Mouse (Mus musculus) kidney, adult 2 months (tissue): ENCODE measurements at regions not wholly inside any gene's neighbourhood (a gene's known extent, or its start where the extent isn't known, plus 50 kb on each side); places are given as distances from the start of the nearest gene placed in this dataset.

Experiments
- DNase-seq: peaks from one replicate; pipeline ENCODE4 v3.0.0; 2021
- H3K27ac ChIP-seq: fragments of 200-500 bp; 2 replicates; pipeline ENCODE4 v1.5.1; 2012; ENCODE audit warnings: low read depth, low read length, control low read depth, inconsistent platforms; ENCODE audit not compliant: insufficient read depth
- H3K27me3 ChIP-seq: fragments of 200-500 bp; replicated peaks from 2 replicates; pipeline ENCODE4 v1.6.1; 2012; ENCODE audit warnings: mild to moderate bottlenecking, moderate library complexity, low read length, inconsistent platforms; ENCODE audit not compliant: control insufficient read depth, insufficient read depth
- H3K36me3 ChIP-seq: fragments of 200-500 bp; 2 replicates; pipeline ENCODE4 v1.6.1; 2012; ENCODE audit warnings: mild to moderate bottlenecking, moderate library complexity, low read length, inconsistent platforms; ENCODE audit not compliant: control insufficient read depth, insufficient read depth
- H3K4me1 ChIP-seq: fragments of 200-500 bp; 2 replicates; pipeline ENCODE4 v1.6.1; 2011; ENCODE audit warnings: low read length; ENCODE audit not compliant: control insufficient read depth, insufficient read depth
- H3K4me3 ChIP-seq: fragments of 200-500 bp; 2 replicates; pipeline ENCODE4 v1.5.1; 2011; ENCODE audit warnings: mild to moderate bottlenecking, low read depth, low read length, control low read depth; ENCODE audit not compliant: insufficient read depth
- CTCF ChIP-seq: fragments of 200-500 bp; conservative IDR thresholded peaks from 2 replicates; pipeline ENCODE4 v1.5.1; 2011; ENCODE audit warnings: low read depth, mild to moderate bottlenecking, control low read depth, low read length, moderate library complexity, mixed read lengths; ENCODE audit not compliant: insufficient read depth, insufficient read length
- POLR2A ChIP-seq: fragments of 200-500 bp; IDR thresholded peaks from one replicate; pipeline ENCODE4 v1.6.1; 2011; ENCODE audit warnings: low read depth, low read length, control low read depth
- WGBS: fragments of 180-500 bp; shearing (Covaris S2); methylation state at CpG from one replicate; pipeline ENCODE4 v1.1.7; 2018; 5-methylcytosine and 5-hydroxymethylcytosine counted together

- no peaks in the 10 kb centered on the region for H3K27me3 ChIP-seq
Observed at GRCm38 (mm10) chr15:10792156-10792555, 77.7 kb upstream of the Rai14 start.

GRCm38 (mm10) chr15:10795126-10795792 is 80.8 kb upstream of the Rai14 start:
- H3K27me3 ChIP-seq, result no peaks in the 10 kb centered on the region
- TF ChIP-seq POLR2A (no peak), CTCF (no peak)
- no peaks in the 10 kb centered on the region for H3K36me3 ChIP-seq
- WGBS, result 96% methylated on average over 7 of the region's 7 CpGs
- H3K4me3 ChIP-seq, result no peak overlapping the region
- DNase-seq, result peak; percentile 0
- no peaks in the 10 kb centered on the region for H3K4me1 ChIP-seq
- no peak overlapping the region for H3K27ac ChIP-seq

More at GRCm38 (mm10) chr15:10792156-10792555, 77.7 kb upstream of the Rai14 start:
- WGBS, result 82% methylated on average over 7 of the region's 7 CpGs
- H3K4me1 ChIP-seq, result no peaks in the 10 kb centered on the region
- TF ChIP-seq POLR2A (no peak), CTCF (no peak)
- H3K4me3 ChIP-seq, result no peak overlapping the region
- H3K36me3 ChIP-seq, result no peaks in the 10 kb centered on the region
- DNase-seq, result peak; percentile 0
- H3K27ac ChIP-seq, result no peak overlapping the region

GRCm38 (mm10) chr15:10799656-10800055 is 85.2 kb upstream of the Rai14 start:
- TF ChIP-seq POLR2A (no peak), CTCF (no peak)
- DNase-seq, result peak; percentile 52
- Histone ChIP-seq H3K4me3 (no peak overlapping the region), H3K4me1 (no peaks in the 10 kb centered on the region), H3K36me3 (no peaks in the 10 kb centered on the region), H3K27me3 (no peaks in the 10 kb centered on the region), H3K27ac (no peak overlapping the region)

GRCm38 (mm10) chr15:10814195-10814594 is 99.8 kb upstream of the Rai14 start:
- H3K27ac ChIP-seq, result no peak overlapping the region
- WGBS, result 90% methylated on average over 2 of the region's 2 CpGs

GRCm38 (mm10) chr15:10814709-10815108 is 100.3 kb upstream of the Rai14 start:
- Histone ChIP-seq H3K27ac (no peak overlapping the region), H3K27me3 (no peaks in the 10 kb centered on the region; the same call in 1 of the 2 replicates), H3K4me3 (no peak overlapping the region), H3K36me3 (no peaks in the 10 kb centered on the region), H3K4me1 (no peaks in the 10 kb centered on the region)
- 60% methylated on average over 7 of the region's 7 CpGs for WGBS
- DNase-seq, result no peak
- TF ChIP-seq CTCF, result no peak
- TF ChIP-seq POLR2A, result no peak

More at GRCm38 (mm10) chr15:10814195-10814594, 99.8 kb upstream of the Rai14 start:
- Histone ChIP-seq H3K36me3 (no peaks in the 10 kb centered on the region), H3K4me3 (no peak overlapping the region), H3K4me1 (no peaks in the 10 kb centered on the region), H3K27me3 (no peaks in the 10 kb centered on the region; the same call in 1 of the 2 replicates)
- DNase-seq, result no peak
- no peak for TF ChIP-seq CTCF
- no peak for TF ChIP-seq POLR2A

GRCm38 (mm10) chr15:10816213-10816621 is 101.8 kb upstream of the Rai14 start:
- no peak for TF ChIP-seq POLR2A
- no peak for TF ChIP-seq CTCF
- DNase-seq, result no peak
- 82% methylated on average over 3 of the region's 3 CpGs for WGBS
- Histone ChIP-seq H3K36me3 (no peaks in the 10 kb centered on the region), H3K4me3 (no peak overlapping the region), H3K27me3 (no peaks in the 10 kb centered on the region; the same call in 1 of the 2 replicates), H3K27ac (no peak overlapping the region), H3K4me1 (no peaks in the 10 kb centered on the region)

GRCm38 (mm10) chr15:10818216-10818615 is 103.8 kb upstream of the Rai14 start:
- Histone ChIP-seq H3K36me3 (no peaks in the 10 kb centered on the region), H3K27ac (peak overlapping the region; percentile 78), H3K4me3 (no peak overlapping the region), H3K27me3 (no peaks in the 10 kb centered on the region), H3K4me1 (no peaks in the 10 kb centered on the region)
- TF ChIP-seq CTCF, result no peak
- no peak for TF ChIP-seq POLR2A
- DNase-seq, result peak; percentile 93
- WGBS, result 39% methylated on average over 6 of the region's 6 CpGs
